Mouse (Mus musculus) frontal cortex, adult (tissue): ENCODE data around the gene Bmx.
A peak's percentile ranks its signal among the peaks of the same experiment; 100 is the strongest.

Experiments
- ATAC-seq: cut with Nextera tagmentation; 2 replicates; pipeline ENCODE4 v1.9.2; 2017; ENCODE audit warnings: mild to moderate bottlenecking, moderate library complexity, mixed read lengths; ENCODE audit not compliant: low TSS enrichment

Gene Bmx

GRCm38 (mm10) chrX:164258057-164258456 is at the start of gene Bmx:
Bmx (minus strand) TSS chrX:164258193.
- no peak for ATAC-seq

- no peak for ATAC-seq
These were observed 48.3 kb upstream of the Bmx start for GRCm38 (mm10) chrX:164306250-164306649.

- ATAC-seq: no peak
These were observed 33.2 kb upstream of the Bmx start for GRCm38 (mm10) chrX:164291147-164291546.

- peak; percentile 55; the same call in 1 of the 2 replicates for ATAC-seq
These were observed 29.1 kb upstream of the Bmx start for GRCm38 (mm10) chrX:164287077-164287476.

- ATAC-seq: no peak
These were observed 25.8 kb upstream of the Bmx start for GRCm38 (mm10) chrX:164283808-164284207.

GRCm38 (mm10) chrX:164280918-164281647 is 23.1 kb upstream of the Bmx start:
- no peak for ATAC-seq

GRCm38 (mm10) chrX:164275536-164275935 is 17.5 kb upstream of the Bmx start:
- ATAC-seq: no peak

- ATAC-seq: no peak
These were observed 12.6 kb upstream of the Bmx start for GRCm38 (mm10) chrX:164270603-164271002.

- ATAC-seq: peak; percentile 93
These were observed 11.3 kb upstream of the Bmx start, which contains the start of gene Pir for GRCm38 (mm10) chrX:164269285-164269761. Pir (plus strand) TSS chrX:164269371.

GRCm38 (mm10) chrX:164264861-164265260 is 6.9 kb upstream of the Bmx start:
- ATAC-seq: no peak

- ATAC-seq: no peak
These were observed 4.3 kb upstream of the Bmx start for GRCm38 (mm10) chrX:164262286-164262685.

GRCm38 (mm10) chrX:164258662-164259061 is 669 bp upstream of the Bmx start:
- no peak for ATAC-seq

- ATAC-seq: no peak
These were observed 1.5 kb downstream of the Bmx start for GRCm38 (mm10) chrX:164256527-164256926.

- ATAC-seq: no peak
These were observed 11.3 kb downstream of the Bmx start for GRCm38 (mm10) chrX:164246722-164247121.

GRCm38 (mm10) chrX:164245714-164246113 is 12.3 kb downstream of the Bmx start:
- no peak for ATAC-seq

- ATAC-seq: no peak
These were observed 24.6 kb downstream of the Bmx start for GRCm38 (mm10) chrX:164233380-164233779.

GRCm38 (mm10) chrX:164221989-164222388 is 36.0 kb downstream of the Bmx start:
- ATAC-seq: no peak

GRCm38 (mm10) chrX:164200547-164200946 is 57.4 kb downstream of the Bmx start:
- no peak for ATAC-seq

GRCm38 (mm10) chrX:164197679-164198078 is 60.3 kb downstream of the Bmx start:
- no peak for ATAC-seq

- ATAC-seq: no peak
These were observed 68.1 kb downstream of the Bmx start for GRCm38 (mm10) chrX:164189880-164190279.

GRCm38 (mm10) chrX:164183844-164184243 is 74.1 kb downstream of the Bmx start:
- ATAC-seq: peak; percentile 67; the same call in 1 of the 2 replicates

- peak; percentile 87 for ATAC-seq
These were observed 78.2 kb downstream of the Bmx start for GRCm38 (mm10) chrX:164179746-164180145.

- ATAC-seq: no peak
These were observed 79.1 kb downstream of the Bmx start for GRCm38 (mm10) chrX:164178856-164179255.

- ATAC-seq: peak; percentile 52; the same call in 1 of the 2 replicates
These were observed 82.2 kb downstream of the Bmx start for GRCm38 (mm10) chrX:164175780-164176179.
